Mouse (Mus musculus) stomach, postnatal 0 days (tissue): ENCODE results near the gene Gng8. TPM values are rescaled to one million over a fixed set of nuclear protein-coding genes. Genes with fewer than 3 reads are reported as not detected.
A peak's percentile ranks its signal among the peaks of the same experiment; 100 is the strongest.

Source experiments
- ATAC-seq: fragments of 200-750 bp; cut with Nextera tagmentation; 2 replicates; pipeline ENCODE4 v1.8.0; 2017; ENCODE audit not compliant: low FRiP score, low TSS enrichment
- DNase-seq: peaks from one replicate; pipeline ENCODE4 v3.0.0-alpha.2; 2016; ENCODE audit warnings: low spot score
- H3K27ac ChIP-seq: fragments of 300-500 bp; sonication (generic); replicated peaks from 2 replicates; pipeline ENCODE4 v1.5.1; 2014; ENCODE audit warnings: mild to moderate bottlenecking, control low read depth
- H3K27me3 ChIP-seq: fragments of 300-500 bp; sonication (generic); 2 replicates; pipeline ENCODE4 v1.6.1; 2014; ENCODE audit warnings: low read length; ENCODE audit not compliant: control insufficient read depth, insufficient read depth
- H3K36me3 ChIP-seq: fragments of 300-500 bp; sonication (generic); 2 replicates; pipeline ENCODE4 v1.6.1; 2014; ENCODE audit warnings: low read length, mixed read lengths; ENCODE audit not compliant: control insufficient read depth, insufficient read depth
- H3K4me1 ChIP-seq: fragments of 300-500 bp; sonication (generic); replicated peaks from 2 replicates; pipeline ENCODE4 v1.6.1; 2014; ENCODE audit warnings: antibody characterized with exemption; ENCODE audit not compliant: control insufficient read depth, insufficient read depth
- H3K4me2 ChIP-seq: fragments of 300-500 bp; sonication (generic); replicated peaks from 2 replicates; pipeline ENCODE4 v1.6.1; 2014; ENCODE audit warnings: low read depth, mild to moderate bottlenecking, control low read depth, moderate library complexity
- H3K4me3 ChIP-seq: fragments of 300-500 bp; sonication (generic); 2 replicates; pipeline ENCODE4 v1.5.1; 2014; ENCODE audit warnings: low read depth, low read length, control low read depth
- H3K9ac ChIP-seq: fragments of 300-500 bp; sonication (generic); 2 replicates; pipeline ENCODE4 v1.6.1; 2014; ENCODE audit warnings: mild to moderate bottlenecking, low read length, control low read depth, mixed read lengths
- H3K9me3 ChIP-seq: fragments of 300-500 bp; sonication (generic); 2 replicates; pipeline ENCODE4 v1.6.1; 2016; ENCODE audit warnings: low read length; ENCODE audit not compliant: control insufficient read depth
- CTCF ChIP-seq: IDR thresholded peaks from 2 replicates; pipeline ENCODE4 v1.5.1; 2016; ENCODE audit warnings: antibody characterized with exemption, low read depth, mild to moderate bottlenecking, moderate library complexity
- EP300 ChIP-seq: optimal IDR thresholded peaks from 2 replicates; pipeline ENCODE3; 2016; ENCODE audit warnings: antibody characterized with exemption
- WGBS: fragments of 180-500 bp; shearing (Covaris S2); extraction: QIAGEN DNeasy Blood & Tissue Kit; methylation state at CpG from one replicate; pipeline ENCODE4 v1.1.7; 2014; 5-methylcytosine and 5-hydroxymethylcytosine counted together
- polyA plus RNA-seq: library from polyadenylated mRNA; unstranded; fragments of >200 nt; fragmentation: Nextera tagmentation; extraction: Ambion mirVana; gene quantifications from 2 replicates; pipeline ENCODE4 v1.2.1, GENCODE M21; 2015

Gng8 gene
- polyA plus RNA-seq, 1 experiment from 2014 or later = 7.3 TPM

GRCm38 (mm10) chr7:16909909-16910308, 18.3 kb downstream of the Gng8 start:
- H3K9me3 ChIP-seq = no peaks in the 10 kb centered on the region
- H3K36me3 ChIP-seq = 0 out of 2 replicates have a peak, but pooled peaks cover 3% of the 10 kb centered on the region
- TF ChIP-seq EP300 (no peak), CTCF (no peak)
- no peak overlapping the region for H3K27ac ChIP-seq
- 41% methylated on average over 10 of the region's 10 CpGs for WGBS
- no peak for ATAC-seq
- no peak overlapping the region for H3K4me2 ChIP-seq
- DNase-seq = no peak
- H3K4me1 ChIP-seq = 0 out of 2 replicates have a peak, but pooled peaks cover 4% of the 10 kb centered on the region
- no peak overlapping the region for H3K4me3 ChIP-seq
- no peak overlapping the region for H3K9ac ChIP-seq
- no peaks in the 10 kb centered on the region for H3K27me3 ChIP-seq

GRCm38 (mm10) chr7:16911904-16912303, 20.3 kb downstream of the Gng8 start:
- Histone ChIP-seq H3K27ac (no peak overlapping the region), H3K36me3 (peaks cover 15% of the 10 kb centered on the region), H3K27me3 (no peaks in the 10 kb centered on the region), H3K9me3 (no peaks in the 10 kb centered on the region), H3K4me2 (no peak overlapping the region), H3K4me3 (no peak overlapping the region), H3K9ac (no peak overlapping the region), H3K4me1 (0 out of 2 replicates have a peak, but pooled peaks cover 2% of the 10 kb centered on the region)
- 83% methylated on average over 3 of the region's 3 CpGs for WGBS
- no peak for ATAC-seq
- TF ChIP-seq EP300 (no peak), CTCF (no peak)
- no peak for DNase-seq

- WGBS = 54% methylated on average over 6 of the region's 6 CpGs
- Histone ChIP-seq H3K4me2 (no peak overlapping the region), H3K9ac (no peak overlapping the region), H3K4me1 (0 out of 2 replicates have a peak, but pooled peaks cover 2% of the 10 kb centered on the region), H3K27ac (no peak overlapping the region), H3K27me3 (no peaks in the 10 kb centered on the region), H3K36me3 (peaks cover 19% of the 10 kb centered on the region), H3K9me3 (no peaks in the 10 kb centered on the region), H3K4me3 (no peak overlapping the region)
- no peak for TF ChIP-seq EP300
- no peak for TF ChIP-seq CTCF
- DNase-seq (no peak), ATAC-seq (peak; percentile 2; the same call in 1 of the 2 replicates)
Observed at GRCm38 (mm10) chr7:16912360-16912759, 20.8 kb downstream of the Gng8 start.

GRCm38 (mm10) chr7:16913806-16914452, 22.3 kb downstream of the Gng8 start:
- no peaks in the 10 kb centered on the region for H3K27me3 ChIP-seq
- no peak overlapping the region for H3K27ac ChIP-seq
- peaks cover 28% of the 10 kb centered on the region for H3K36me3 ChIP-seq
- DNase-seq (peak; percentile 77), ATAC-seq (peak; percentile 69)
- no peak overlapping the region for H3K4me2 ChIP-seq
- WGBS = 23% methylated on average over 10 of the region's 10 CpGs
- H3K4me1 ChIP-seq = 0 out of 2 replicates have a peak, but pooled peaks cover 2% of the 10 kb centered on the region
- no peaks in the 10 kb centered on the region for H3K9me3 ChIP-seq
- H3K4me3 ChIP-seq = no peak overlapping the region
- H3K9ac ChIP-seq = no peak overlapping the region
- TF ChIP-seq CTCF (peak; percentile 97), EP300 (no peak)

GRCm38 (mm10) chr7:16914453-16915343, 23.1 kb downstream of the Gng8 start:
- H3K27me3 ChIP-seq = no peaks in the 10 kb centered on the region
- H3K4me1 ChIP-seq = peaks cover 1% of the 10 kb centered on the region; the same call in 1 of the 2 replicates
- 80% methylated on average over 18 of the region's 18 CpGs for WGBS
- peaks cover 28% of the 10 kb centered on the region for H3K36me3 ChIP-seq
- DNase-seq (no peak), ATAC-seq (no peak)
- H3K9me3 ChIP-seq = no peaks in the 10 kb centered on the region
- no peak overlapping the region for H3K4me2 ChIP-seq
- no peak overlapping the region for H3K27ac ChIP-seq
- no peak for TF ChIP-seq CTCF
- no peak for TF ChIP-seq EP300
- H3K9ac ChIP-seq = no peak overlapping the region
- no peak overlapping the region for H3K4me3 ChIP-seq
